Mouse (Mus musculus) heart, embryonic 15.5 days (tissue): Measurements from ENCODE around the gene Papola. TPM values are rescaled to one million over a fixed set of nuclear protein-coding genes. Genes with fewer than 3 reads are reported as not detected.

ENCODE experiments used
- microRNA-seq: library from miRNA; unstranded; fragments of <30 nt; microRNA quantifications from one replicate; pipeline ENCODE4, GENCODE M21; 2016
- polyA plus RNA-seq: library from polyadenylated mRNA; unstranded; fragments of >200 nt; fragmentation: Nextera tagmentation; extraction: Ambion mirVana; gene quantifications from 2 replicates; pipeline ENCODE4 v1.2.1, GENCODE M21; 2015

Papola gene
- polyA plus RNA-seq, 1 experiment from 2014 or later: 148 TPM

Small RNA genes within 50 kb of the gene (microRNA-seq; reads per million reads assigned to microRNA genes)
- not detected for gene Gm22120

Other genes starting within 250 kb of the Papola start
- 0.77 and 1.6 TPM in 2 replicates for gene Bdkrb2, start 221.5 kb upstream of the Papola start, polyA plus RNA-seq
- gene Bdkrb1, start 181.6 kb upstream of the Papola start, polyA plus RNA-seq: 0.30 TPM in 1 of 2 replicates, not detected in the other
- 19.9 and 20.5 TPM in 2 replicates for gene Gskip, start 99.9 kb upstream of the Papola start, polyA plus RNA-seq
- gene Atg2b, start 99.5 kb upstream of the Papola start, polyA plus RNA-seq: 6.7 and 8.3 TPM in 2 replicates
- 0.22 and 0.26 TPM in 2 replicates for gene Ak7, start 78.7 kb upstream of the Papola start, polyA plus RNA-seq
- 36.7 and 40.8 TPM in 2 replicates for gene Vrk1, start 225.5 kb downstream of the Papola start, polyA plus RNA-seq